In the genomic region with DNA sequence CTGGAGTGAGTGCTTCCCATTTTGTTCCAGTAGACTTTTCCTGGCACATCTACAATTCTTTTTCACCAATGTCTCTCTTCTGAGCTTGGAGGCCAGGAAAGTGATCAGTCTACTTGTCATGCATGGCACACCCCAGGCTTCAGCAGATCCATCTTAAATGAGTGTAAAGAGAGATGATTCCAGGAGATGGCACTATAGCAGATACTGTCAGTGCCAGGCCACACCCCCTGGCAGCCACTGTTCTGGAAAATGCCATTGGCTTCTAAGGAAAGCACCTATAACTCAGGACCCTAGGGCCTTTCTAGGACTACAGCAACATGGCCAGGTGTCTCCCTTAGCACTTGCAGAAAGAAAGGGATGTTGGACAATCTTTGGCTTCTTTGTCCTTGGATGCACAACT, we compare ENCODE assay signal across 8 mouse cellular contexts. TPM values are rescaled to one million over a fixed set of nuclear protein-coding genes. Genes with fewer than 3 reads are reported as not detected.
DNase-seq lines count a peak whose midpoint lies in the region; TF ChIP-seq lines count a peak whose summit lies in the region.

No protein-coding gene starts in this region.

- peak; percentile 57 for TF ChIP-seq CTCF in left cerebral cortex, adult 2 months (IDR thresholded peaks at IDR 0.05)

- H3K4me3 ChIP-seq in left cerebral cortex, adult 2 months = no peak overlapping the region

- no peak overlapping the region for H3K27ac ChIP-seq in left cerebral cortex, adult 2 months

- peak; percentile 45 to 74 for DNase-seq in adrenal gland, adult (ENCODE audit: inconsistent age in 2 of 2, low spot score in 1 of 2)
- no peak for DNase-seq in adrenal gland, postnatal 4 days (ENCODE audit: low spot score in 2 of 2)
- DNase-seq in left cerebral cortex, adult 2 months (ENCODE audit: extremely low spot score in 1 of 2, low spot score in 2 of 2) = peak in 1 of 2 experiments; percentile 28
- DNase-seq in left cerebral cortex, adult 8-10 months (ENCODE audit: low spot score in 2 of 2) = no peak
- peak; percentile 74 for DNase-seq in induced T-regulatory cell, adult 2 months (ENCODE audit: low read depth)
- peak; percentile 71 for DNase-seq in naive thymus-derived CD4-positive, alpha-beta T cell, adult 2 months (ENCODE audit: low read depth)
- DNase-seq in urinary bladder, adult 2 months (ENCODE audit: low spot score) = no peak
- DNase-seq in spleen, adult 18-20 months = no peak

- intact Hi-C loops in left cerebral cortex, adult 2 months (cut with DNase I) = no loop called here

RNA-seq across cellular contexts. Expression of a gene that starts 4.8 kb away (rescaled TPM):
- total RNA-seq in adrenal gland, postnatal 4 days (2021) = 1 to 10 TPM; 1.7 to 3.0 TPM
- 1 to 10 TPM in 1 of 2 experiments, under 1 TPM in 1; 0.98 to 1.6 TPM for total RNA-seq in left cerebral cortex, adult 2 months (2021)
- 1 to 10 TPM; 1.1 to 4.1 (median 2.3) TPM for total RNA-seq in left cerebral cortex, adult 8-10 months (2022)
- 3.0 TPM in 2 replicates for polyA plus RNA-seq in urinary bladder, adult 2 months (2012; rRNA removed)

RNA-seq across cellular contexts. Expression of a gene that starts 16.0 kb away (rescaled TPM):
- total RNA-seq in adrenal gland, postnatal 4 days (2021) = 1 to 10 TPM; 1.1 to 1.8 TPM
- total RNA-seq in left cerebral cortex, adult 2 months (2021) = under 1 TPM; 0.27 to 0.65 TPM
- 1 to 10 TPM in 1 of 4 experiments, under 1 TPM in 3; 0.62 to 1.0 (median 0.84) TPM for total RNA-seq in left cerebral cortex, adult 8-10 months (2022)
- 0.47 and 0.52 TPM in 2 replicates for polyA plus RNA-seq in urinary bladder, adult 2 months (2012; rRNA removed)

Comparison
In these comparisons a context has a peak if more than half of its experiments do, and no peak if none do; other contexts are left out.
1. DNase-seq: peak in adrenal gland, adult (2 of 2), induced T-regulatory cell, adult 2 months (single experiment) and naive thymus-derived CD4-positive, alpha-beta T cell, adult 2 months (single experiment); none in adrenal gland, postnatal 4 days (0 of 2), left cerebral cortex, adult 8-10 months (0 of 2), urinary bladder, adult 2 months (single experiment) and spleen, adult 18-20 months (0 of 2).